Mouse (Mus musculus): ENCODE data around the gene 9930021J03Rik.

DNA sequence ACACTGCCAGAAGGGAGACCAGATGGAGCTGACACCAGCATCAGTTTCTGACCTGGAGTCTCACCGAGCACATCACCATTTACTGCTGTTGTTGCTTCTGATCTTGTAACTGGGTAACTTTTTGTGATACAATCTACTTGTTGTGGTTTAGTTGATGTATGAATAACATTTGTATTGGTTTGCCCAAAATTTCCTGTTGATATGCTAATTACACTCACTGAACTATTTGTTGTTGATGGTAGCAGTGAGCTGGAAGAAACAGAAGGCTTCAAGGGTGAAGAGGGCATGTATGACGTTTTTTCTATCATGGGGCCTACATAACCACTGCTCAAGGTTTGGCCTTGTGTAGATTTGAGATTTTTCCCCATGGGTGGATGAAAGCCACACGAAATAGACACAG is 87.9 kb downstream of the 9930021J03Rik start:
- TF ChIP-seq POLR2A (IDR thresholded peaks at IDR 0.05; ENCODE audit: extremely low read depth, insufficient read depth, low read length): no peak
- TF ChIP-seq CTCF (IDR thresholded peaks at IDR 0.05; ENCODE audit: low read depth, low read length): no peak
